Mouse (Mus musculus) adrenal gland, postnatal 14 days (tissue): ENCODE measurements around the gene Ctrc. TPM values are rescaled to one million over a fixed set of nuclear protein-coding genes. Genes with fewer than 3 reads are reported as not detected.

Source experiments
- DNase-seq: peaks from one replicate; pipeline ENCODE4 v3.0.0; 2021; ENCODE audit warnings: mixed read lengths
- total RNA-seq: library from RNA; stranded (reverse); gene quantifications from 2 replicates; pipeline ENCODE4 v1.2.3, GENCODE M21; 2021

The Ctrc gene
- total RNA-seq, 1 experiment from 2014 or later, result not detected

- DNase-seq, result peak; percentile 64
Measured at GRCm38 (mm10) chr4:141866933-141867490, 20.9 kb upstream of the Ctrc start.

- DNase-seq, result peak; percentile 50
Measured at GRCm38 (mm10) chr4:141865600-141865999, 19.4 kb upstream of the Ctrc start.

GRCm38 (mm10) chr4:141865006-141865405 is 18.8 kb upstream of the Ctrc start:
- DNase-seq, result no peak

- DNase-seq, result no peak
Measured at GRCm38 (mm10) chr4:141864506-141864905, 18.3 kb upstream of the Ctrc start.

- DNase-seq, result no peak
Measured at GRCm38 (mm10) chr4:141863726-141864280, 17.6 kb upstream of the Ctrc start.

GRCm38 (mm10) chr4:141862867-141863266 is 16.7 kb upstream of the Ctrc start:
- no peak for DNase-seq

GRCm38 (mm10) chr4:141861591-141862295 is 15.6 kb upstream of the Ctrc start:
- no peak for DNase-seq

GRCm38 (mm10) chr4:141860246-141860841 is 14.2 kb upstream of the Ctrc start:
- DNase-seq, result no peak

GRCm38 (mm10) chr4:141859351-141859750 is 13.2 kb upstream of the Ctrc start:
- DNase-seq, result no peak

- peak; percentile 39 for DNase-seq
Measured at GRCm38 (mm10) chr4:141858501-141858900, 12.3 kb upstream of the Ctrc start.

- peak; percentile 86 for DNase-seq
Measured at GRCm38 (mm10) chr4:141857422-141857930, 11.3 kb upstream of the Ctrc start.

GRCm38 (mm10) chr4:141853437-141853836 is 7.3 kb upstream of the Ctrc start:
- DNase-seq, result peak; percentile 74

- peak; percentile 24 for DNase-seq
Measured at GRCm38 (mm10) chr4:141834536-141835095, 11.5 kb downstream of the Ctrc start.

GRCm38 (mm10) chr4:141833911-141834310 is 12.2 kb downstream of the Ctrc start:
- no peak for DNase-seq

GRCm38 (mm10) chr4:141831361-141831760 is 14.8 kb downstream of the Ctrc start:
- DNase-seq, result no peak

- DNase-seq, result no peak
Measured at GRCm38 (mm10) chr4:141830381-141830780, 15.8 kb downstream of the Ctrc start.

- DNase-seq, result no peak
Measured at GRCm38 (mm10) chr4:141828177-141828576, 18.0 kb downstream of the Ctrc start.

- peak; percentile 57 for DNase-seq
Measured at GRCm38 (mm10) chr4:141827401-141827800, 18.8 kb downstream of the Ctrc start.

GRCm38 (mm10) chr4:141826060-141826459 is 20.1 kb downstream of the Ctrc start, which contains the start of gene Cela2a:
Cela2a (minus strand) TSS chr4:141826160.
- no peak for DNase-seq

- no peak for DNase-seq
Measured at GRCm38 (mm10) chr4:141822979-141823378, 23.2 kb downstream of the Ctrc start.

GRCm38 (mm10) chr4:141822089-141822488 is 24.1 kb downstream of the Ctrc start:
- peak; percentile 60 for DNase-seq

- DNase-seq, result peak; percentile 27
Measured at GRCm38 (mm10) chr4:141821178-141821577, 25.0 kb downstream of the Ctrc start.

- no peak for DNase-seq
Measured at GRCm38 (mm10) chr4:141819316-141819715, 26.8 kb downstream of the Ctrc start.
